Comparison of ENCODE assay signal across 22 mouse cellular contexts in the genomic region with DNA sequence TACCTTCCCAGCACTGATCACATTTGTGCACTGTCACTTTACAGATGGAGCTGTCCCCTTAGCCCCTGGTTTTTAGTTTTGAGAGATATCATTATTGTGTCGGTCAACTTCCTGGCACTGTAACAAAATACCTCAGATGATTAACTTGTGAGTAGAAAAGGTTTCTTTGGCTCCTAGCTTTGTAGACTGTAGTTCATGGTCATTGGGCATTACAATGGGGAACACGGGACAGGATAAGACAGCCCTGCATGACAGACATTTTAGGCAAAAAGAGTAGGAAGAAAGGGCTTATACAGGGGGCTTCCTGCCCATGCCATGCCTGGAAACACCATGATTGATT. TPM values are rescaled to one million over a fixed set of nuclear protein-coding genes. Genes with fewer than 3 reads are reported as not detected.
"Had no signal": no experiment of that assay in that cellular context is flagged by ENCODE, and none has a peak within 500 bp of the region (broad histone marks: within the 10 kb centered on the region; RNA-seq: fewer than 3 reads in every experiment).

No protein-coding gene starts in this region.

- H3K27me3 ChIP-seq: liver, embryonic 15.5 days had no signal

- H3K9me3 ChIP-seq: intestine, embryonic 15.5 days; kidney, embryonic 15.5 days; limb, embryonic 10.5 days; limb, embryonic 13.5 days; liver, embryonic 15.5 days; midbrain, embryonic 12.5 days; neural tube, embryonic 13.5 days had no signal

- DNase-seq: kidney, postnatal 10 days; kidney, postnatal 4 days; lung, adult 2 months; lung, postnatal 14 days; retina, postnatal 1 day; right cerebral cortex, postnatal 25 days; spleen, adult 18-20 months; thymus, adult 18-20 months; thymus, postnatal 14 days; thymus, postnatal 4 days had no signal

- H3K4me3 ChIP-seq: intestine, embryonic 15.5 days; kidney, embryonic 15.5 days; limb, embryonic 10.5 days; limb, embryonic 13.5 days; liver, embryonic 15.5 days; midbrain, embryonic 12.5 days; myocyte; neural tube, embryonic 13.5 days had no signal

- H3K36me3 ChIP-seq: intestine, embryonic 15.5 days; kidney, embryonic 15.5 days; limb, embryonic 10.5 days; limb, embryonic 13.5 days; liver, embryonic 15.5 days; midbrain, embryonic 12.5 days; neural tube, embryonic 13.5 days had no signal

- H3K9ac ChIP-seq: intestine, embryonic 15.5 days; kidney, embryonic 15.5 days; limb, embryonic 13.5 days; liver, embryonic 15.5 days; midbrain, embryonic 12.5 days; neural tube, embryonic 13.5 days had no signal

- ATAC-seq: intestine, embryonic 15.5 days; midbrain, embryonic 16.5 days had no signal

- H3K27ac ChIP-seq: intestine, embryonic 15.5 days; kidney, embryonic 15.5 days; limb, embryonic 10.5 days; limb, embryonic 13.5 days; liver, embryonic 15.5 days; midbrain, embryonic 12.5 days; neural tube, embryonic 13.5 days had no signal

- H3K4me2 ChIP-seq: intestine, embryonic 15.5 days; kidney, embryonic 15.5 days; limb, embryonic 13.5 days; liver, embryonic 11.5 days; liver, embryonic 15.5 days; midbrain, embryonic 12.5 days; neural tube, embryonic 13.5 days had no signal

RNA-seq across cellular contexts. Expression of gene Mesp1, which starts 11.1 kb away (rescaled TPM):
- polyA plus RNA-seq: kidney, embryonic 15.5 days; limb, embryonic 10.5 days; limb, embryonic 13.5 days; liver, embryonic 11.5 days; liver, embryonic 15.5 days; lung, embryonic 16.5 days; midbrain, embryonic 12.5 days; myocyte; neural tube, embryonic 13.5 days; stomach, embryonic 16.5 days had no signal

RNA-seq across cellular contexts. Expression of gene Mesp2, which starts 28.0 kb away (rescaled TPM):
- polyA plus RNA-seq: liver, embryonic 15.5 days; myocyte had no signal

RNA-seq across cellular contexts. Expression of gene Wdr93, which starts 39.5 kb away (rescaled TPM):
- polyA plus RNA-seq: liver, embryonic 11.5 days had no signal

RNA-seq across cellular contexts. Expression of gene Plin1, which starts 49.8 kb away (rescaled TPM):
- polyA plus RNA-seq: intestine, embryonic 15.5 days; limb, embryonic 10.5 days; limb, embryonic 13.5 days; liver, embryonic 11.5 days; liver, embryonic 15.5 days; midbrain, embryonic 12.5 days; myocyte; neural tube, embryonic 13.5 days; stomach, embryonic 16.5 days had no signal
